Mouse (Mus musculus): Measurements from ENCODE around the gene Acer1. TPM values are rescaled to one million over a fixed set of nuclear protein-coding genes. Genes with fewer than 3 reads are reported as not detected.
"Not testable (repeated sequence)": the region's sequence is repeated elsewhere in the genome, so short reads cannot be mapped to it uniquely, and the experiment has no call there.

Acer1 gene
- total RNA-seq, 4 experiments from 2014 or later, result not detected

DNA sequence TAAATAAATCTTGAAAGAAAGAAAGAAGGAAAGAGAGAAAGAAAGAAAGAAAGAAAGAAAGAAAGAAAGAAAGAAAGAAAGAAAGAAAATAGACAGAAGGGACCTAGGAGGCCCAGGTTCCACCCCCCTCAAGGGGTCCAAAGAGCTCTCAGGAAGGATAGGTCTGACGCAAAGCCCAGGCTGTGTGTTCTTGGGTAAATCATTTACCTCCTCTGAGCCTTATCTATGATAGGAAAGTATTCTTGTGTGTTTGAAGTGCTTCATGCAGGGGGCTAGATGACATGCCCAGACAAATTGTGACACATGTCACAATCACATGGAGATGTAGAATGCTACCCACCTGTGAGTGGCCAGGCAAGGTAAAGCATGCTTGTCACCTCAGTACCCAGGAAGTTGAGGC, 29.3 kb downstream of the Acer1 start:
- no peak for DNase-seq (ENCODE audit: low spot score in 2 of 2)

DNA sequence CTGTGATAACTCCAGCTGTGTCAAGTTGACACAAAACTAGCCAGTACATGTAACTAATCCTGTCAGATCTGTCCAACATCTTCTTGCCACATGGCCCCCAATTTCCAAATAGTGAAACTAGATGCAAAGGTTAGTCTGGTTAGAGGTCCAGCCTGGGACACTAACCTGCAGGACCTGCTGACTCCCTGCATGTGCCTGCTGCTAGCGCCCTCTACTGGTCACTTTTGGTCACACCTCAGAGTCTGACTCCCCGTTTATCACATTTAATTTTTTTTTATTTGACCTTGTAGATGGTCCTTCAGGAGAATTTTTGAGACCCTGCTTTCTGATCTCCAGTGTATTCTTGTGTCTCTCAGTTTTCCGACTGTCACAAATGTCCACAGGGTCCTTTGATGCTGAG, 31.0 kb downstream of the Acer1 start:
- peak; percentile 33 to 40 for DNase-seq (ENCODE audit: low spot score in 2 of 2)

DNA sequence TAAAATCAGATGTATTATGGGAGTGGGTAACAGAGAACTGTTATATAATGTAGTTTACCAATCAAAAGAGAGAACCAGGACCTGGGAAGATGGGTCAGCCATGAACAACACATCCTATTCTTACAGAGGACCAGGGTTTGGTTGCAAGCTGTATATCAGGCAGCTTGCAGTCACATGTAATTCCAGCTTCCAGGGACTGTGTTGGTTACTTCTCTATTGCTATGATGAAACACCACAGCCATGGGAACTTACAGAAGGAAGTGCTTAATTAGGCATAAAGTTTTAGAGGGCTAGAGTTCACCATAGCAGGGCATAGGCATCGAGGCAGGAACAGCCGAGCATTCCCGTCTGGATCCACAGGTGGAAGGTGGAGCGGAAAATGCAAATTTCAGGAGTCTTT, 43.2 kb downstream of the Acer1 start:
- DNase-seq (ENCODE audit: low spot score in 2 of 2), result no peak

DNA sequence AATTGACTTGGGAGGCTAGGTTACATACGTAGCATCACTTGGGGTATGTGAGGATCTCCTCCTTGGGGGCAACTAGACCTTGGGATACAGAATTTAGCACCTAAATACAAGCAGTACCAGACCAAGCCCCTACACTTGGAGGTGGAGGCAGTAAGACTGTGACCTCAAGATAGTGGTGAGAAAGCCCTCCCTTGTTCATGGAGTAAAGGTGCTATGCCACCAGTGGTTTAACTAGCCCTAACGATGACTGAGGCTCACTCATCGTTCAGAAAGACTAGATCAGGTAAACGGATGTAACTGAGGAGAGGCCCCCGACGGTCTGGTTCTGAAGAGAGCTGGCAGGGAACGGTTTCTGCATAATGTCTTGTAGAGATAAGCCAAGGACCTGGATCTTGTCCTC, 45.2 kb downstream of the Acer1 start:
- no peak for DNase-seq (ENCODE audit: low spot score in 2 of 2)

DNA sequence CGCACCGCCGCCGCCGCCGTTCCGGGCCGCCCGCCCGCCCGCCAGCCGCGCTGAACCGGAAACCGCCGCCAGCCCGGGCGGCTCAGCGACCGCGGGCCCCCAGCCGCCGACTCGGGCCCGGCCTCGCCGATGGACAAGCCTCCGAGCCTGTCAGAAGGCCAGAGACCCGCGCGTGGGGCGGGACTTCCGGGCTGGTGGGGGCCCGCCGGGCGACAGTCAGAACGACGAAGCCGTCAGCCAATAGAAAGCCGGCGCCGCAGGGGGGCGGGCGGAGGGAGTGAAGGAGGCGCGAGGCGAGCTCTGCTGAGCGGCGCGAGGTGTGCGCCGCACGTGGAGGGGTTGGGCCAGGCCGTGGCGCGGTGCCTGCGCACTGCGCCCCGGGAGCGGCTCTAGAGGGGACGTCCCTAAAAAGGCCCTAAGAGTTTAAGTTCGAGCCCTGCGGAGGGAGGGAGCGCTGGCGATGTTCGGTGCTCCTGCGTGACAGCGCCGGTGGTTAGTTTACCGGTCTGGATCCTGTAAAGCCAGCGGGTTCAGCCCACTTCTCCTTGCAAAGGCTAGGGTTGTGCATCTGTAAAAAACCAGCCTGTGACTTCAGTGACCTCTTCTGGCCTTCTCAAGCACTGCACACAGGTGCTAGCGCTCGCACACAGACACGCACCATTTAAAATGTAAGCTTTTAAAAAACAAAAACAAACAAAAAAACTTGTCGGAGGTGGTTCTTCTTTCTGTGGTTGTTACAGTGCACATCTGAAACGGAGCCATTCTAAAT, 46.4 kb downstream of the Acer1 start, which contains the start of gene Mllt1:
Gene Mllt1, minus strand, starts transcription at position 53 of the 769 bp plus-strand sequence.
- peak; percentile 97 for DNase-seq (ENCODE audit: low spot score in 2 of 2)

DNA sequence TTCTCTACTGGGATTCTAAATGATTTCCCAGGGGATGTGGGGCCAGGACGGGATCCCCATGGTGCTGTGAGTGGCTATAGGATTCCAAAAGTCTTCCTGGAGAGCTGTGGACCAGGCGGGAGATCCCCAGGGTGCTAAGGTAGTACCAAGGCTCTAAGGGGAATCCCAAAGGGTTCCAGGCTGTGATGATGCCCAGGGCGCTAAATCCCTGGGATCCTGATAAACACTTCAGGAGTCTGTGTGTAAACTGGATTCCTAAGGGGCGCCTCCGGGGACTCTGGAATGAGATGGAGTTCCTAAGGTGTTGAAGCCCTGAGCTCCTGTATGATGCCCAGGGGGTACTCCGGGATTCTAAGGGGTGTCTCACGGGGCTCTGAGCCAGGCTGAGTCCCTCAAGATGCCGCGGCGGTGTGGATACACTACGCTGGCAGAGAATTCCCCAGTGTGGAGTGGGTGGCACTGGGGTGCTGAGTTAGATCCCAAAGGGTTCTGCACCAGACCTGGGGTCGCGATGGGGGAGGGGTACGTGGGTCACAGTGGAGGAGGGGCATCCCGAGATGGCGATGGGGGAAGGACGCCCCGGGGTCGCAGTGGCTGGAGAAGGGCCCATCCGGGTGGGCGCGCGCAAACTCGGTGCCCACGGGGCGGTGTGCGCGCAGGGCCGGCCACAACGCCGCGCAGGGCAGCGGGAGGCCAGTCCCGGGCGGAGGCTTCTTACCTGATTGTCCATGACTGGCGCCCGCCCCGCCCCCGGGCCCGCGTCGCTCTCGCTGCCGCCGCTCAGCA, 47.2 kb downstream of the Acer1 start:
- DNase-seq (ENCODE audit: low spot score in 2 of 2), result peak in 1 of 2 experiments; percentile 17

DNA sequence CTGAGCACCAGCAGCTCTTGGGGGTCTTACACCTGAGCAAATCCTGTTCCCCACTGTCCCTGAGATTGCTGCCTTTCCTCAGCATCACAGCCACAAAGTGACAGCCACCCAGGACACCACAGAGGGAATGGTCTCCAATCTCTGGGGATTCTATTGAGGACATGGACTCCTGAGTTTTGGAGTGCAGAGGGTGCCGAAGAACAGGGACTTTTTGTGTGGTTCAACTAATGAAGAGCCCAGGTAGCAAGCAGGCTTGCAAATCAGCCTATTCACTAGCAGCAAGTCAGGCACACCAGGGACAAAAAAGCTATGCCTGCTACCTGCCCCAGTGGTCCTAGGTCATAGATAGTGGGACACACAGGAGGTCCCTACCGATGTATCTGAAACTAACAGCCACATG, 48.5 kb downstream of the Acer1 start:
- DNase-seq (ENCODE audit: low spot score in 2 of 2), result no peak

DNA sequence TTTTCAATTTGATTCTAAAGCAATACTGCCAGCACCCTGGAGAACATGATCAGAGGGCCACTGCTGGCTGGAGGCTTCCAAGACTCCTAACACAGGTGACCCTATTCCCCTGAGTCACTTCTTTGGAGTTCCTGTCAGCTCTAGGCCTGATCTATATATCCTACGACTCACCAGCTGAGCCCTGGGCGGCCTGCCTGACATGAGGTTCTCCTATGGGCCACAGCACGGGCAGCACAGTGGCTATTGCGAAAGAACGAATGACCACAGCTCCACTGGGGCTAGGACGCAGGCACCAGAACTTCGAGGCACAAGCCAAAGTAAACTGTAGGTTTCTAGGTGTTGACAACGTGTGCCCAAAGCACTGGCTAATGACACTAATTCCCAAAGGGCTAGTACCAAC, 51.9 kb downstream of the Acer1 start:
- no peak for DNase-seq (ENCODE audit: low spot score in 2 of 2)

DNA sequence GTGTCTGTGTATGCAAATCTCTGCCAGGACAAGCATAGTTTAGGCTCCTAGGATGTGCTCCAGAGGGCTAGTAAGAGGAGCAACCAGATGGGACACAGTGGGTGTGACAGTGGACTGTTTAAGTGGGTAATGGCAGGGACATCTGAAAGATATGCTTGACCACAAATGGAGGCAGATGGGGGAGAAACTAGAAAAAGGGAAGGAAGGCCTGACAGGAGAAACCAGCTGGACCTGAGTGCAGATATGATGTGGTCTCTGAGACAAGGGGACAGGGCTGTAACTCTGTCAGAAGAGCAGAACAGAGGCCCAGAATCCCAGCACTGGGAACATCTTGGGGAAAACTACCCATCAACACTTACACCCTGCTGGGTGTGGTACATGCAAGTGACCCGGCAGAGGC, 52.4 kb downstream of the Acer1 start:
- DNase-seq (ENCODE audit: low spot score in 2 of 2), result no peak

DNA sequence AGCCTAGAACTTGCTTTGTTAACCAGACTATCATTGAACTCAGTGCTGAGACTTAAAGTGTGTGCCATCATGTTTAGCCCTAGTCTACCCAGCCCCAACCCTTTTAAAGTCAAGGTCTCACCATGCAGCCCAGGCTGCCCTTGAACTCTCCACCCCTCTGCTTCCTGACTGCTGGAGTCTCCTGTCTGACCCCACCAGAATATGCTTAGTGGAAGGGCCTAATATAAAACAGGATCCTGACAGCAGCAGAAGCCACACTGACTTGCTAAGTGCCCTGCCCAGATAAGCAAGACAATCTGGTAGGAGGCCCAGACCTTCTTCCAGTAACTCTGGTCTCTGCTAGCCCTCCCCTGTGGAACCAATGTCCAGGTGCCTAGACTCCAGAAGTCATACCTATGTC, 52.8 kb downstream of the Acer1 start:
- no peak for DNase-seq (ENCODE audit: low spot score in 2 of 2)

DNA sequence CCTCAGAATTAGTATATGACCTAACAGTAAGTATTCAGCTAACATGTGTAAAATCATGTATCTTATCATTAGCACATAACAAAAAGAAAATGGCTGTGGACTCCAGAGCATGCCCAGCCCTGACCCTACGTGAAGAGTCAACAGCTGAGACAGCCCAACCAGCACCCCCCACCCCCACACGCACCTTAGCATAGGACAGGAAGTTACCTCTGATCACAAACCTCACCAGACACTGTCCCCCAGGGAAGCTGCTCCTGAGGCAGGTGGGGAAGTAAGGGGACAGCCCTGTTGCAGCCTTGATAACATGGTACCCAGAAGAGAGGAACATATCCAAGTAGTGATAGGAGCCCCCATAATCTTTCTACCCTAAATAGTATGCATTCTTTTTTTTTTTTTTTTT, 55.9 kb downstream of the Acer1 start:
- DNase-seq (ENCODE audit: low spot score in 2 of 2), result no peak

DNA sequence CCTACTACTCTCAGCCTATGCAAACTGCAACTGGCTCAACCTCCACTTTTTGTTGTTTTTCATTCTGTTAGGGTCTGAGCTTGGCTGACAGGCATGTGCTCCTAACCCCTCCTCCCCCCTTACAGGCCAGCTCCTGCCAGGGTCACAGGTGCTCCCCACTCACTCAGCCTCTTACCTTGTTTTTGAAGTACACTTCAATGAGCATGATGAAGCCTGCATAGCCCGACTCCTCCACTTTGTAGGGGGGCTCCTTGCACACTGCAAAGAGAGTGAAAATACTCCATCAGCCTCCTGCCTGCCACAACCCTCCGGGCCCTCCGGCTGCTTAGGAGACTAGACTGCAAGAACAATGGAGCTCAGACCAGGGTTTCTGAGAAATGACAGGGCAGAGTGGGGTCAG, 62.2 kb downstream of the Acer1 start:
- no peak for DNase-seq (ENCODE audit: low spot score in 2 of 2)

DNA sequence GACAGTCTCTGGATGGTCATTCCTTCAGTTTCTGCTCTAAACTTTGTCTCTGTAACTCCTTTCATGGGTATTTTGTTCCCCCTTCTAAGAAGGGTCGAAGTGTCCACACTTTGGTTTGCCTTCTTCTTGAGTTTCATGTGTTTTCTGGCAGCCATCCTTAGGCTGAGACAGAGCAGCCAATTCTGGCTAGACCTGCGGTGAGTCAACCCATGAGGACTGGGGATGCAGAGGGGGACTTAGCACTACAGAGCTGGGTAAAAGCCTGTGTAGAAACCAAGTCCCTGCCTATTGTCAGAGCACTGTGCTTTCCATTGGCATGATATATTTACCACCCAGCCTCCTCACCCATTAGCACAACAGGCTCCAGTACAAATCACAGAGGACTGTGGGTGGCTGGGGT, 64.8 kb downstream of the Acer1 start:
- DNase-seq (ENCODE audit: low spot score in 2 of 2), result no peak

DNA sequence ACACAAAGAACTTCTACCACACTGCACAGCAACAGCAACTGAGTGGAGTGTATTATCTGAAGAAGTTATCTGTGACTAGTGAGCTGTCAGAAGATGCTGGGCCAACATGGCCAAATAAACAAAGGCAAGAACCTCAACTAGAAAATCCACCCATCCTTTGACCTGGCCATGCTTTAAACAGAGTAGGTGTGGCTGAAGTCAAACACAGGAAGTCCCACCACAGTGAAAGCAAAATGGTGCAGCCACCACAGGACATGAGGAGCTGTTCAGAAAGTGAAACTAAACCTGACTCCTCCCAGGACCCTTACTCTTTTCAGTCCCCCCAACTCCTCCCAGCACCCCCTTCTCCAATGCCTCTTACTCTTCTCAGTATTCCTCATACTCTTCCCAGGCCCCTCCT, 68.5 kb downstream of the Acer1 start:
- no peak for DNase-seq (ENCODE audit: low spot score in 2 of 2)

DNA sequence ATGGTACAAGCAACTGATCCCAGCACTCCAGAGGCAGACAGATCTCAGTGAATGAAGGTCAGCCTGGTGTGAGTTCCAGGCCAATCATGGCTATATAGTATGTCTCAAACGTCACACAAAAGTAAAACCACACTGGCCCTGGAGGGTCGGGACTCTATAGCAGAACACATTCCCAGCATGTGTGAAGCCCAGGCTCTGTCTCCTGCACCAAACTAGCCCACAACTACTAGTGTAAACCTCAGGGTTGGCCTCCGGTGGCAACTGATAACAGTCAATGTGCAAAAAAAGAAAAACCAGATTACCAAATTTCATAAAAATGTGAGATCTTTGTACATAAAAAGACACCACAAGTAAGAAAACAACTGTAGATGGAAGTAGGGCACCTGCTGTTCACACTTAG, 68.9 kb downstream of the Acer1 start:
- no peak for DNase-seq (ENCODE audit: low spot score in 2 of 2)

DNA sequence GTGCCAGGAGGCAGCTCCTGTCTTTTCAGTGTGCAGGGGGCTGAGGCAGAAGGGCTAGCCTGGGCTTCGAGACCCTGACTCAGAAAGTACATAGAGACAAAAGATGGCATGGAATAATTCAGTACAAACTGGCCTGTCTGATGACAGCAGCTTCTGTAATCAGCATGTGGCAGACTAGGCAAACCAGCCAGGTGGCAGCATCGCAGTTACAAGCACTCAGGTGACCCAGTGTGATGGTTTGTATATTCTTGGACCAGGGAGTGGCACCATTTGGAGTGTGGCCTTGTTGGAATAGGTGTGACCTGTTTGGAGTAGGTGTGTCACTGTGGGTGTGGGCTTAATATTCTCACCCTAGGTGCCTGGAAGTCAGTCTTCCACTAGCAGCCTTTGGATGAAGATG, 72.2 kb downstream of the Acer1 start:
- not testable (repeated sequence) for DNase-seq (ENCODE audit: low spot score in 2 of 2)

DNA sequence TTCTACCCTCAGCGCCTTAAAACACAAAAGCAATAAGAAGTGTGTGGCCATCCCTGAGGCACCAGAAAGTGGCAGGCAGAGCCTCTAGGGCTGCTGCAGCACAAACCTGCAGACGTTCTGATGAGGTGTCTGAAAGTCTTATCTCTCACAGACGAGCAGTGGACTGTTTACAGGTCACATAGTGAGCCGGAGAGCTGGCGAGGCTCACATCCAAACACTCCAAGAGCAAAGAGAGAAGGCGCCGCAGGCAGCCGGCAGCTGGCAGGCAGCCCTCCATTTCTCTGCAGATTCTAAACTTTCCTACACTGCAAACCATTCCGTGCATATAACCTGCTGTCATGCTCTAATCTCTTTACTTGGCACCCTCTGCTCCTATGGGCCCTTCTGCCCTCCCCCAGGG, 74.0 kb downstream of the Acer1 start:
- DNase-seq (ENCODE audit: low spot score in 2 of 2), result no peak

DNA sequence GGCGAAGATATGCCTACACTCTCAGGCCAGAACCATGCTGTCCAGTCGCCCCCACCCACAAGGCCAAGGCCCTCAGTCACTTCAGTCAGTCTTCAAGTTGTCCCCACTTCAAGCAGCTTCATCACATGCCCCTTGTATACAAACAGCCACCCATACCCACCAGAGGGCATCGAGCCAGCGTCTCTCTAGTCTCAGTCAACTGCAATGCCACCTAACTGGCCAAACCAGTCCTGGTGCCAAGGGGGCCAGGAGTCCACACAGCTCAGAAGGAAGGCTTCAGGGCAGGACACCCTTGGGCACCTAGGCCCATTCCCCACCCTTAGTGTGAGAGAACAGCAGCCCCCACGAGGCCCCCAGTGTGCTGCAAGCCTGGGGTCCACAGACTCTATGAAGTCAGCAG, 74.8 kb downstream of the Acer1 start:
- no peak for DNase-seq (ENCODE audit: low spot score in 2 of 2)

DNA sequence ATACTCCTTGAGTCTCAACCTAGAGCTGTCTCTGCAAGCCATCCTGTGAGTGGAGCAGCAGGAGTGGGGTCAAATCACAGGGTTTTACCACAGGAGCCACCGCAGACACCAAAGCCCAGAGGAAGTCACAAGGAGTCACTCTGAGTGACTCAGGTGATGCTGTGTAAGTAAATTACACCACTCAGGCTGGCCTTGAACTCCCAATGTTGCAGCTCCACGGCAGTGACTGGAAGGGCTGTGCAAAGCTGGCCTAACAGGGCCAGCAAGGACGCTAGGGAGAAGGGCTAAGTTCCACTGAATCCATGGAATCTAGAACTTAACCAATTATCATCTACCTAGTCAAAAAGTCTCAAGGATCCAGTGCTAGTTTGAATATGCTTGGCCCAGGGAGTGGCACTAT, 75.8 kb downstream of the Acer1 start:
- no peak for DNase-seq (ENCODE audit: low spot score in 2 of 2)

All from gastrocnemius, adult 8-10 months (tissue).